Mouse (Mus musculus) urinary bladder, postnatal 10 days (tissue): Measurements from ENCODE around the gene Myl9.

ENCODE experiments used
- DNase-seq: peaks from one replicate; pipeline ENCODE4 v3.0.0; 2022; ENCODE audit warnings: low spot score

Myl9 gene

DNA sequence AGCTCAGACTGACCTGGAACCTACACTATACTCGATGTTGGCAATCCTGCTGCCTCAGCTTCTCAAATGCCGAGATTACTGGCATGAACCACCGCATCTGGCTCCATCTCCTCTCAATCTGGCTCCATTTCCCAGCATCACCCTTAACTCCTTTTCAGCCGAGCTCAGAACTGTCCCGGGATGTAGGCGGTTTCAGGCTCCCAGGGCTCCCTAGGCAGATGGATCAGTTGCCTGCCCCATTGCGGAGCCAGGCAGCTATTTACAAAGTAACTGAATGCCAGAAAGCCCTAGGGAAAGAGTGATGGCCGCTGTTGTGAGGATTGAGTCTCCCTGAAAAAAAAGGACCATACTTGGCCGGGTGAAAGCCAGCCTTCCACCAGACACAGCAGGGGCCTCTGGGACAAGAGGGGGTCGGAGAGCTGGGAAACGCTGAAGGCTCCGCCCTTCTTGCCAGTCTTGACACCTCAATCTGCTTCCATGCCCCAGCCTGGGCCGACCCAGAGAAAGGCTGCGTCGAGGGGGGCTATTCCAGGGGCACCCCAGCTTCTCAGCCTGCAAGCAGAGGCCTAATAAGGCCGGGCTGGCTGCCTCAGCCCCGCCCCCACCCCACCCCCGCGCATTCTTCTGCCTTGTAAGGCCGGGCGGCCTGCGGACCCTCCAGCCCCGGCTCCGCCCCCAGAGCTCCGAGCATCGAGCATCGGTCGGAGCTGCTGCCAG is at the start of gene Myl9:
Gene Myl9 (plus strand): TSS at position 683 of the 717 bp plus-strand sequence.
- no peak for DNase-seq

DNA sequence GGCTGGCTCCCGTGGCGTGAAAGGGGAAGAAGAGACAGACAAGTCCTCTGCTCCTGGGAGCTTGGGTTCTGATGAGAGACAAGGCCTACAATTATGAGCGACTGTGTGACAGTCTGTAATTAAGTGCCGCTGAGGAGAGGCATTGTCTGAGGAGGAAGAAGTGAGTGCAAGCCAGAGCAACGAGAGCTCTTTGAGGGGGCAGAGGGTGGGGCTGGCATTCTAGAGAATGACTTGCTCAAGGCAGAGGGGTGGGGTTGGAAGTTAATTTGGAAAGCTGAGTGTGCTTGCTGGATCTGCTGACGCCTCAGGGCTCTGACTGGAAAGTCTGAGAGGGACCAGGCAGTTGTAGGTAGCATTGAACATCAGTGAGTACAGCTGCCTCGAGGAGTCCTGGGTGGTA is 48.9 kb upstream of the Myl9 start:
- DNase-seq, result no peak

DNA sequence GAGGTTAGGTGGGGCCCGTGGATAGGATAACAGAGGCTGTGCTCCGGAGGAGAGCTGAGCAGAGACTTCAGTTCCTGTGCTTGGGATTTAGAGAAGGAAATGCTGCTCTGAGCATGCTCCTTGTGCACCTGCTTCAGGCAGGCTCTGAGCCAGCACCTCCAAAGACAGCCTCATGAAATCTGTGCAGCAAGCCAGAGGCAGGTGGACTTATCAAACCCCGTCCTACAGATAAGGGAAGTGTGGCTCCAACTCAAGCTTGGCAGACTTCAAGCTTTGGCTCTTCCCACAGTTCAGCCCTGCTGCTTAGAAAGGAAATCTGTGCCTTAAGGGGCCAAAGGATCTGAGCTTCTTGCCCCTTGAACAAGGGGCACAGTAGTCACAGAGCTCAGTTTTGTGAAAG is 48.3 kb upstream of the Myl9 start:
- DNase-seq, result no peak

DNA sequence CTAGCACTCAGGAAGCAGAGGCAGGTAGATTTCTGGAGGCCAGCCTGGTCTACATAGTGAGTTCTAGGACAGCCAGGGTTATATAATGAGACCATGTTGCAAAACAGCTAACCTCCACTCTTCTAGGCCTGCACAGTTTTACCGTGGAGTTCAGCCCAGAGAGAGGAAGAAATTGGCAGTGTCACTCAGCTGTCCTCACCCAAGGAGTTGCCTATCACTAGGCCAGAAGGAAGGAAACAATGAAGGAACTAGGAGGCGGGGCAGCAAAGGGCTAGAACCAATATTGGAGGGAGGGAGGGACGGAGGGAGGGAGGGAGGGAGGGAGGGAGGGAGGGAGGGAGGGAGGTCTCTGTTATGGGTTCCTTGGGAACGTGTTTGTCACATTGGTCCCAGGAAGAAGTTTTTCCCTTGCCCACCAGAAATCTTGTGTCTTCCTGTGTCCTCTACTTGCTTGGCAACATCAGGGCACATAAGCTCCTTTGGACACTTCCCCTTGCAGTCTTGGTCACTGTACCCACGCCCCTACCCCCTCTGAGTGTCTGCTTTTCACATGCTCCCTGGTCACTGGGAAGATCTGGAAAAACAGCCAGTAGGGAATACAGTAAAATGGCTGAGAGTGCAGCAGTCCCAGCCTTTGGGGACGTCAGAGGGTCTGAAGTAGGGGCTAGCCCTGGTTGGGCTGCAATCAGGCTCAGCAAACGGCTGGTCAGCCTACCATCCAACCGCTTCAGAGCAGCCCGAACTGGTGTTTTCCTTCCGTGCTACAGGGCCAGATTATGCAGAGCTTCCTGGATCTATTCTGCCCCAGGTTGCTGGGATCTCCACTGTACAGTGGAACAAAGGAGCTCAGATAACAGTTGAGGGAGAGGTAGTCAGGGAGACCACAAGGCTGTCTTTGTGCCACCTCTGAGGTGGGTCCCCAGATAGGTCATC is 45.4 kb upstream of the Myl9 start:
- DNase-seq, result no peak

DNA sequence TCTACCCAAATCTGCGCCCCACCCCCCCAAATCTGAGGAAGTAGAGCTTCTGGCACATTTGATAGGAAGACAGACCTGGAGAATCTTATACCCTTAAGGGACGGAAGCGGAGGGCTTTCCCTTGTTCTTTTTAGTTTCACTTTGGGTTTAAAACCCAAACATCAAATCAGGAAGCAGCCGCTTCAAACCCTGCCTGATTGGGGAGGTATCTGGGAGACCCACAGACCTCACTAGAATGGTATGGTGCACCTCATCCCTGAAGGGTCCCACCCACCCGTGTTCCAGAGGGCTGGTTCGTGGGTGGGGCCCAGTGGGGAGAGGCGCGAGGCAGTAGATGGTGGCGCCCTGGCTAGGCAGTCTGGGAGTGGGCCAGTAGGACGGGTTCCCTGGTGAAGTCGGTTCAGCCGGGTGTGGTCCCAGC is 44.7 kb upstream of the Myl9 start:
- no peak for DNase-seq

DNA sequence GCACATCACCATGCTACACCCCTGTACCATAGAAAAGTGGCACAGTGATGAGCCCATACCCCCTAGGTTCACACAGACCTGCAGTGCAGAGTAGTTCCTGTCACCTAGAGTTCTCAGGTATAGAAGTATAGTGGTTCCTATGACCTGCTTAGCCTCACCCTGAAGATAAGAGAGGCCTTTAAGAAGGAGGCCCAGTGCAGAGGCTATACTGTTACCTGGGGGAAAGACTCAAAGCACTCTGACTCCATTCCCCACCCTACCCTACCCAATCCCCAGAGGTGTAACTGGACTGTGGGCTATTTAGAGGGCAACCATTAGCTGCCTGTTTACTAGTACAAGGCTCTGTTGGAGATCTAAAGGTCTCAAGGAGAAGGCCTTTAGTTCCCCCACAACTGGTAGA is 43.6 kb upstream of the Myl9 start:
- no peak for DNase-seq

DNA sequence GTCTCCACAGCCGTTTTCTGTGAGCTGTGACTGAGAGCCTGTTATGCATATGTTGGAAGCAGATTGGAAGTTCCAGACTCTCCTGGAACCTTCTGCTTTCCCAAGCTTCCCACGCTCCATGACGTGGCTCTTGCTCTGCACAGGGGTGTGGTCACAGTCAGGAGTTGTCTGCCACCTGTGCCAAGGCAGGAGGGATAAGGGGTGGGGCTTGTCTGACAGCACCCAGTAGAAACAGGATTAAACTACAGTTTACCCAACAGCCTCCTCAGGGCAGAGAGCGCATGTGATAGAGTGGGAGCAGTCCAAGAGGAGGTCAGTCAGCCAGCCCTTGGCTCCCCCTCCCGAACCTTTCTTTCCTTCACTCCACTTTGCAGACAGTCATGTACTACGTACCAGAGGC is 43.1 kb upstream of the Myl9 start:
- no peak for DNase-seq

DNA sequence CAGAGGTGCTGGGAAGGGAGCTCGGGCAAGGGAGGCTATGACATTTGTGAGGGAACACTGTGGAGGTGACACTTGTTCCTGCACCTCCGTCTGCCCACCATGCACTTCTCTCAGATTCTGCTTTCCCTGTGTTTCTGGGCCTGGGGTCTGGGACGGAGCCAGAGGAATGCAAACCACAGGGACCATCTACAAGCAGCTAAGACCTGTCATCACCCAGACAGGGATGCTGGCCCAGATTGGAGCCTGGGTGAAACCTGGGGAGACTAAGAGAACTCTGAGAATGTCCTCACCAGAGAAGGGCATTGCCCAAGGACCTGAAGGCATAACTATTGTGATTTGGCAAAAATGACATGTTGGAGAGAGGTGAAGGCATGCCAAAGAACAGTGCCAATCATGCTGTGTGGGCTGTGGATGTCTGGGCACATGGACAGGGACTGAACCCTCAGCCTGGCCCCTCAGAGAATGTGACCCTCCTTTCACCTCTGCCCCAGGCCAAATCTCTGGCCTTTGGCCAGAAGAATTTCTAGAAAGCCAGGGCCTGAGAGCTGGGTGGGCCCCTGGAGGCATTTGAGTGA is 39.4 kb upstream of the Myl9 start:
- no peak for DNase-seq

DNA sequence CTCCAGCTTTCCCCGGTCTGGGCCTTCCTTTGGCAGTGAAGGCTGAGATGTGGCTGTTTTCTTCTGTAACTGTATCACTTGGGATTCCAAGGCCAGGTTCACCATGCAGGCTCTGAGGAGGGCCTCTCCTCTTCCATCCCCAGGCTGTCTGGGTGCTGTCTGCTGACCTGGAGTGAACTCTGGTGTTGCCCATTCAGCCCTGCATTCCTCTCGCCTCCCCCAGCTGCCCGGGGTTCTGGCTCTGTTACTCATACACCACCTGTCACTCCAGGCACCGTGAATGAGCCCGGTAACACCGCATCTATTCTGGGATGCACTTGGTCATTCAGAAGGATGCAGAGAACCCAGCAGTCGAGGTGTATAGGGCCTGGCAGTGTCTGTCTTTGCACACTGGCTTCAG is 38.4 kb upstream of the Myl9 start:
- no peak for DNase-seq

DNA sequence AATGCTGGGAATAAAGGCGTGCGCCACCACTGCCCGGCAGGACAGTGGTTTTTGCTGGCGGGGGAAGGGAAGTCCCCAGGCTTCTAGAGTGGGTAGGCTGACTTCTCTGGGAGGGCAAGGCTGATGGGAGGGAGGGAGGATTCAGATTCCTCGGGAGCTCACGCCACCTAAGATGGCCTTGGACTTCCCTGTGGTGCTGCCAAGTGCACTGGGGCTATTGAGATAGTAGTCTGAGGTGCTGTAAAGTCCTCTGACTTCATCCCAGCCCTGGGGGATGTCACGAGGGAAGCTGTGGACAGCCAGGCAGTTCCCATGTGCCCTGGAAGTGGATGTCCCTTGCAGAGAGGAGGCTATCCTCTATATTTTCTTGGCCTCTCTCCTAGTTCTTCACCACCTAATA is 37.2 kb upstream of the Myl9 start:
- DNase-seq, result no peak

DNA sequence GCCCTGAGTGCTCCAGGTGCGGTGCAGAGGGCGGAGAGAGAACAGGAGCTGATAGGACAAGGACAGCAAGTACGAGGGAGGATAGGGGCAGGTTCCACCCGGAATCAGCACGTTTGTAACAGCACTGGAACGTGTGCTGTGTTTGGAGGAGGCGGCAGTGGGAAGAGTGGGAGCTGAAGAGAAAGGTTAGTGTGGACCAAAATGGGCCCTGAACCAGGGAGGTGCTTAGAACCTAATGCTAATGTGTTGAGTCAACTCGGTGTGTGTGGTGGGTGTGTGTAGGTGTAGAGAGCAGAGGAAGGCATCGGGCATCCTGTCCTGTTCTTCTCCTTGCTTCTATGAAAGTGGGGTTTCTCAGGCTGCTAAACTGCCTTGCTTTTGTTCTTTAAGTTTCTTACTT is 34.0 kb upstream of the Myl9 start:
- no peak for DNase-seq

DNA sequence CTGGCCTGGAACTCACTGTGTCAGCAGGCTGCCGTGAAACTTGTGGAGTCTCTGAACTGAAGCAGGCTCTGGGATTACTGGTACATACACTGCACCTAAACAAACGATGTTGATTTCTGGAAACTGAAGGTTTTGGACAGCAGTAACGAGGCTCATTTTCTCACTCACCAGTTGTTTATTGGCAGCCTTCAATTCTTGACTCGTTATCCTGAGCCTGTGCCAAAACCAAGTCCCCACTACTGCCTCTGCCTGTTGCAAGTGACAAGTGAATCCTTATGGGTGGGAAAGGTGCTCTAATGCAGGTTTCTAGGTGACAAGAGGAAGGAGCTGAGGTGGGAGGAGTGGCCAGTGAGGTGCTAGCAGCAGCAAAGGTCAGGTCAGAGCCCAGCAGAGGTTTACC is 33.2 kb upstream of the Myl9 start:
- no peak for DNase-seq

DNA sequence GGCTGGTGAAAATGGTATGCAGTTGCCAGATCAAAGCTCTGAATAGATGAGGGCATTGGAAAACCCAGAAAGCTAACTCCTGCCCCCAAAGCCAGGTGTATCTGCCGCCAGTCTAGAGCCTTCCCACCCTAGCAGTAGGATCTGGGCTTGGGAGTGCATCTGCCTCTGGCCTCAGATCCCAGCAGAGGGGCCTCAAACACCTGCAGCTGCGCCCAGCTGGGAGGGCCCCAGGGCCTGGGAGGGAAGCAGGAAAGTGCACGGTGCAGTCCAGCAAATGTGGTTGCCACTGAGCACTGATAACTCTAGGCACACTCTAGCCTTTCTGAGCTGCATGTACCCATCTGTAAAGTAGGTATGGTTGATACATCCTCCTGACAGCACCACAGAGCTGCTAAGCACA is 32.0 kb upstream of the Myl9 start:
- no peak for DNase-seq

DNA sequence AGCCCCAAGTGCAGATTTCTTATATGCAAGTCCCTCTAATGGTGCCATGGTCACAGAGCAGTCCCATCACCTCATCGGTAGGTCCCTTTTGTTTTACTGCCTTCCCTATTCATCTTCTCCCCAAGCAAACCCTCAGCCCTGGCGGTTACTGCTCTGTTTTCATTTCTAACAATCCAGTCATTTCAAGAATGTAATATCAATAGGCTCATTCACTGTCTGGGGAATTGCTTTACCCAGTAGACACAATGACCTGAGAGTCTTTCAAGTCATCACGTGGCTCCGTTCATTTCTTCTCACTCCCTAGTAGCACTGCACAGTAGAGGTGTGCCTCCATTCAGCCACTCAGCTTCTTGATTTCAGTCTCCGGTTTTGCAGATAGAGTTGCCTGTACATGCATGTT is 30.8 kb upstream of the Myl9 start:
- DNase-seq, result no peak

DNA sequence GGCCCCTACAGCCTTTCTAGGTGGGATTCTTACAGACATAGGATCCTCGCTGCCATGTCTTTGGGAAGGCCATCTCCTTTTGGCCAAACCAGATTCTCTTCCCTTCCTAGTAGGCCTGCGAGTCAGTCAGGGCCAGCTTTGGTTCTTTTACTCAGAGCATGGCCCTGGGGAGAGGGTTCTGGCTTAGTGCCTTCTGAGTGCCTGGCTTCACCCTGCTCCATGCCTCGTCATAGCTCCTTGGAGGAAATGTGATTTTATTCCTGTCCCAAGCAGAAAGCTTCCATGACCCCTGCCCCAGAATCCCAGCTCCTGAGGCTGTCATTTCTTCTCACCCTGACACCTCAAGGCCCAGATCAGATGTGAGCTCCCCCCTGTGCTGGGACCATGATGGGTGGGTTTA is 27.9 kb upstream of the Myl9 start:
- no peak for DNase-seq

DNA sequence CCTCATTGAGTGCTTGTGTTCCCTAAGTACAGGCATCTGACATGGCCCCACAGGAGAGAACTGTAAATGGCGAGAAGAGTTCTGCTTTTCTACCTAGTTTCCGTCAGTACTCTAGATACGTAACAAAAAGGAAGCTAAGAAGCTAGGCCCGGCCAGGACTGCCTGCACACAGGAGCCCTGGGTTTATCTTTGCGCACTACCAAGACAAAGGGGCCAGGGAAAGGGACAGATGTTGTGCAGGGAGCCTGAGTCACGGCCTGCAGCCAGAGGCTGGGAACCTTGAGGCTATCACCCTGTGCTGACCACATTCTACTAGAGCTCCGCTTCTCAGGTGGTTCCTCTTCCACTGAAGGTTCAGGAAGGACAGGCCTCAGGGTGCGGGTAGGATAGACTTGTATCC is 25.5 kb upstream of the Myl9 start:
- no peak for DNase-seq

DNA sequence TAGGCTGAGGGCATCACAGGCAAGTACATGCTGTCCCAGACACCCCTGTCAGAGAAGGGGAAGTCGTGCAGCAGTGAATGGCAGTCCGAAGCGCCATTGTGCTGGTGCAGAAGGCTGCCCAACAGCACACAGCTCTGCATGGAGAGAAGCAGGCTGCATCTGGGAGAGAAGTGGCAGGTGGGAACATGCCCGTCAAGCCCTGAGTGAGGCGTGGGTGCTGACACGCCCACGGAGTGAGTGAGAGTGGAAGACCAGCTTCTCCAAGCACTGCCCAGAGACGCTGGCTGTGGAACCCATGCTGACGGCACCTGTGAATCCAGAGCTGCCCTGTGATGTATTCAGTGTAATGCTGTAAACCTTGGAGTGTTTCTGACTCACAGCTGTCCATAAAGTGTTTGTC is 18.3 kb upstream of the Myl9 start:
- no peak for DNase-seq

DNA sequence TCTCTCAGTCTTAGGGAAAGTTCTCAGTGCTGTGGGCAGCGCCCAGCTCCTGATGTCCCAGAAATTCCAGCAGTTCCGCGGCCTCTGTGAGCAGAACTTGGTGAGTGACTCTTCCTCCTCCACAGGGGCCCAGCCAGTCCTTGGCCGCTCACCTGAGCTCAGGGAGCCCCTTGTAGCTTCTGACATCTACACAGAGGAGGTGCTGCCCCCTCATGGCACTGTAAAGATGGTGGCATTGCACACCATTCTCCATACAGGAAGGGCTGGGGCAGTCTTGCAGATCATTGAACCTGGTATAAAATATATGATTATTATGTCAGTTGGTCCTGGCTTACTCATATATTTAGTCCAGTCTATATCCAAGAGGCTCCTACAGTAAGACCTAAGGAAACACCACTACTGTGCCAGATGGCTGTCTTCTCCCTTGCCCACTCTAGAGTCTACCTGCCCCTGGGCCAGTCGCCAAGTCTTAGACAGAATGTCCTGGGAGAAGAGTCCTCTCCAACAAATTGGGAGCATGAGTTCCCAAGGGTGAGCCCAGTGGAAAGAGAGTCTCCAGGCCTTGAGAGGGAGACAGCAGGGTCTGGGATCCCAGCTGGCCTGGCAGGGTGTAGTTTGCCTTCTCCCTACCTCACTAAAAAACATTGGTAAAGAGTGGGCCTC is 14.2 kb upstream of the Myl9 start:
- no peak for DNase-seq

DNA sequence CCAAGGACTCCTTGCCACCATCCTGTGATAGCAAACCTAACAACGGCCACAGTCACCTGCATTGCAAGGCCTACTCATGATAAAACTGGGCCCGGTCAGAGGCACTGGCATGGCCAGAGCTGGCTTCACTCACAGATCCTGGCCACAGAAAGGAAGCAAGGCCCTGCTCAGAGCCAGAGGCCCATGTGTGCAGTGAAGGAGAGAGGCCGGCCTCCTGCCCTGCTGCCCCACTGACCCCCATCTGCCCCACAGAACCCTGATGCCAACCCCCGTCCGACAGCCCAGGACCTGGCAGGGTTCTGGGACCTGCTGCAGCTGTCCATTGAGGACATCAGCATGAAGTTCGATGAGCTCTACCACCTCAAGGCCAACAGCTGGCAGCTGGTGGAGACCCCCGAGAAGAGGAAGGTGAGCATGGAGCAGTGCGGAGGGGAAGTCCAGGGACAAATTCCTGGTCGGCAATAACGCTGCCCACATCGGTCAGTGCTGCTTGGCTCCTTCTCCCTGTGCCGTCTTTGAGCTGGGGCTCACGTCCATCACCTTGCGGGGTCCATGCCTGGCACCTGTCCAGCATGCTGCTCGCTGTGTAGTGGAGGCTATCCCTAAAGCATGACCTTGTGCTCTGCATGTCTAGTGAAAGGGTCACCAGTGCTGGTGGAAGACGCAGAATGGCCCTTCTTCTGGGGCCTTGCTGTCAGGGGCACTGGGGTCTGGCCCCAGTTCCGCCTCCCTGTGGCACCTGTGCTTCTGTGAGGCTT is 13.5 kb upstream of the Myl9 start:
- no peak for DNase-seq

DNA sequence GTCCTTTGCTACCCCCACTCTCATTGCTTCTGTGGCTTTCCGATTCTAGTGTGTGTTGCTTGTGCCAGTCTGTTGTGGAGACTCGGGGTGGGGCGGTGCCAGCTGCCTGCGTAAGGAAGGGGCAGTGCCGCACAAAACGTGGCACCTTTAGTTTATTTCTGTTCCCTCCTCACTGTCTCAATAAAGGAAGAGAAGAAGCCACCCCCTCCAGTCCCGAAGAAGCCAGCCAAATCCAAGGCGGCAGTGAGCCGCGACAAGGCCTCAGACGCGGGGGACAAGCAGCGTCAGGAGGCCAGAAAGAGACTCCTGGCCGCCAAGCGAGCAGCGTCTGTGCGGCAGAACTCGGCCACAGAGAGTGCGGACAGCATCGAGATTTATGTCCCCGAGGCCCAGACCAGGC is 12.7 kb upstream of the Myl9 start:
- DNase-seq, result no peak

DNA sequence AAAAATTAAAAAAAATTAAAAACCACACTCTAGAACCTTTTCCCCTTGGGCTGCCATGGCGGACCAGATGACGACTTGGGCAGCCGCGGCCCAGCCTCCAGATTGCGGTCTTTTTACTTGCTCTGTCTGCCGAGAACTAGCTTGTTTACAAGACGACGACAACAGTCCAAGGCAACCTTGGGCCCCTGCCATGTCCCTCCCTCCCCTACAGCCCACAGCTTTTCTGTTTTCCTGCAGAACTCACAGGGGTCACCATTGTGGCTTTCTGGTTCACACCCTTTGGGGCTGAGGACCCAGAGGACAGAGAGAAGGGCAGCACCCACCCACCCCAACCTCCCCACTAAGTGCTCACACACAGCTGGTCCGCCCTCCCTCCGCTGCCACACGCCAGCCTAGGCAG is 12.1 kb upstream of the Myl9 start:
- DNase-seq, result no peak

DNA sequence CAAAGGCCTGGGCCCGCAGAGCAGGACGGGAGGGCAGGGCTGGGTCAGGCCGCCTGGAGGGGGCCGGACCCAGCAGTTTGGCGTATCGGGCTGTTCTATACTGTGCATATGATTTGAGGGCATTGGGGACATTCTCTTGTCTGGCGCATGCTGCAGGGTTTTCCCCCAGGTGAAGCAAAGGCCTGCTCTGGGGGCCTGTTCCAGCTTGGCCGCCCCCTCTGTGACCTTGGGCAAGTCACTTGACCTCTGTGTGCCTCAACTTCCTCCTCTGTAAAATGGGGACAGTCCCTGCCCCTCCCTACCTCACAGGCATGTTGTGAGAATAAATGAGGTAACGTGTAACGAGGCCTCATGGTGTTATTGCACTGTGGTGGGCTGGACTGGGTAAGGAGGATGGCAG is 11.2 kb upstream of the Myl9 start:
- DNase-seq, result no peak
